Mouse (Mus musculus) heart, postnatal 25 days (tissue): ENCODE data around the gene Krt33b. TPM values are rescaled to one million over a fixed set of nuclear protein-coding genes. Genes with fewer than 3 reads are reported as not detected.

Experiments used
- DNase-seq: peaks from one replicate; pipeline ENCODE4 v3.0.0; 2022; ENCODE audit warnings: low spot score
- intact Hi-C: fragments of 180-260 bp; cut with DNase I; formaldehyde crosslinking; loops from one replicate; pipeline ENCODE4 v1.15.1; 2025
- total RNA-seq, 2 experiments: library from RNA; stranded (reverse); gene quantifications; 2 replicates each; pipeline ENCODE4 v1.2.3; 2021

Gene Krt33b
- total RNA-seq, 2 experiments from 2014 or later: not detected

- DNase-seq: no peak
- intact Hi-C loops: no loop called here
Observed at GRCm38 (mm10) chr11:99999091-99999490, 30.6 kb downstream of the Krt33b start.

DNA sequence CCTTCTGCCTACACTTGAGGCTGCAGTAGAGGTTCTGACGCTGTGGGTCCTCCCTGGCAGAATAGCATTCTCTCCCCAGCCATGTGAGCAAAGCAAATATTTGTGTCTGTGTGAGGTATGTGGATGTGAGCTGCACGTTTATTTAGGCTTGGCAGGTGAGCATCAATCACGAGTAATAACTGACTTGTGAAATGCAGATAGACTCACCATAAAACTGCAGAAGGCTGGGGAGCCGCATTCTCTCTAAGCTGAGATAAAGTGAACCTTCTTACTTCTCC lies 35.3 kb downstream of the Krt33b start:
- DNase-seq: no peak
- intact Hi-C loops: no loop called here

DNA sequence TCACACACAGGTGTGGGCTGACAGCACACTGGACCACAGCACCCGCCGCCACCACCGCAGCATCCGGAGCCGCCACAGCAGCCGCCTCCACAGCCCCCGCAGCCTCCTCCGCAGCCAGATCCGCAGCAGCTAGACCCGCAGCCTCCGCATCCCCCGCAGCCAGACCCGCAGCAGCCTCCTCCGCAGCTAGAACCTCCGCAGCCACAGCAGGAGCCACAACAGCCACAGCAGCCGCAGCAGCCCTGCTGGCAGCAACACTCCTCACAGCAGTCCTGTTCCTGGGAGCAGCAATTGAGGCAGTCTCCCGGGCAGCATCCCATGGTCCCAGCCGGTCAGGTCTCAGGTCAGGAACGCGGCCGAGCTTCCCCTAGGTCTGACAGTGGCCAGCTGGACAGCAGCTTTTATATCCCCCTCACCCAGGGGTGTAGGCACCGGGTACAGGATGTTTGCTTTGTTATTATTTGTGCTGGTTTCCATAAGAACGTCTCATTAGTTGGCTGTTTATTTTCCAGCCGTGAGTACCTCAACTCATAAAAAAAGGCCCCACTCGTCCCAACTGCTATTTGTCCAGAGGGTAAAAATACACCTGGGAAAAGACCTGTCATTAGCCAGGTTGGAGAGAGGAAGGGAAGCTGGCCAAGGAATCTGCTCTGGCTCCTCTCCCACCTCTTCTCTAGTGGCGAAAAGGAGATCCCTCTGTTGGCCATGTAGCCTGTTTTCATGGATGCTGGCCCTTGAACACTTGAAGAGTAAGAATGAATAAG lies 35.9 kb downstream of the Krt33b start, which contains the start of gene Krtap17-1:
Krtap17-1 (minus strand) TSS at position 375 of the 764 bp plus-strand sequence.
- DNase-seq: no peak
- intact Hi-C loops: no loop called here

DNA sequence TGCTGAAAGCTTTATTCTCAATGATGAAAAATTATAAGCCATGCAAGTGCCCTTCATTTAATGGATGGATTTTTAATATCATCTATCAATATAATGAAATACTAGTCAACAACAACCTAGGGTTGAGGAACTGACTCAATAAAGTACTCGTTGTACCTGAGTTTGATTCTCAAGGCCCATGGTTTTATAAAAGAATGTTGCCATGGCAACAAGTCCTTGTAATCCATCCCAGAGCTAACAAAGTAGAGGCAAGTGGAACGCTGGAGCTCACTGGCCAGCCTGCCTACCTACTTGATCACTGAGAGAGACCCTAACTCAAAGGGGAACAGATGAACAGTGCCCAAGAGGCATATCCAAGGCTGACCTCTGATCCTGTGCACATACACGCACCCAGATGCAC lies 39.1 kb downstream of the Krt33b start:
- intact Hi-C loops: no loop called here
- no peak for DNase-seq

- DNase-seq: no peak
- intact Hi-C loops: no loop called here
Observed at GRCm38 (mm10) chr11:99989881-99990405, 39.7 kb downstream of the Krt33b start.

- intact Hi-C loops: no loop called here
- no peak for DNase-seq
Observed at GRCm38 (mm10) chr11:99988530-99988929, 41.1 kb downstream of the Krt33b start.

DNA sequence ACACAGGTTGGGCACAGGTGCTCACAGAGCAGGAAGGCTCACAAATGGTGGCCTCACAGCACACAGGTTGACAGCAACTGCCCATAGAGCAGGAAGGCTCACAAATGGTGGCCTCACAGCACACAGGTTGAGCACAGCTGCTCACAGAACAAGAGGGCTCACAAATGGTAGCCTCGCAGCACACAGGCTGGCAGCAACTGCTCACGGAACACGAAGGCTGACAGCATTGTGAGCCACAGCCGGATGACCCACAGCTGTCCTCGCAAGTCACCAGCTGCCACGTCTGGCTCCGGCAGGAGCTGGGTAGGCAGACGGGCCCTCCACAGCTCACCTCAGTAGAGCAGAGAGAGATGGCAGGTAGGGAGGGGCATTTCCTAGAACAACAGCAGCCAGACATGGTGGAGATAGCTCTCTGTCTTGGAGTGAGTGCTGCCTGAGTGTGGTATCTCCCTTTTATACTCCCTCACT lies 43.5 kb downstream of the Krt33b start, which contains the start of gene Krtap16-1:
Krtap16-1 (minus strand) TSS at position 418 of the 468 bp plus-strand sequence.
- intact Hi-C loops: no loop called here
- no peak for DNase-seq

DNA sequence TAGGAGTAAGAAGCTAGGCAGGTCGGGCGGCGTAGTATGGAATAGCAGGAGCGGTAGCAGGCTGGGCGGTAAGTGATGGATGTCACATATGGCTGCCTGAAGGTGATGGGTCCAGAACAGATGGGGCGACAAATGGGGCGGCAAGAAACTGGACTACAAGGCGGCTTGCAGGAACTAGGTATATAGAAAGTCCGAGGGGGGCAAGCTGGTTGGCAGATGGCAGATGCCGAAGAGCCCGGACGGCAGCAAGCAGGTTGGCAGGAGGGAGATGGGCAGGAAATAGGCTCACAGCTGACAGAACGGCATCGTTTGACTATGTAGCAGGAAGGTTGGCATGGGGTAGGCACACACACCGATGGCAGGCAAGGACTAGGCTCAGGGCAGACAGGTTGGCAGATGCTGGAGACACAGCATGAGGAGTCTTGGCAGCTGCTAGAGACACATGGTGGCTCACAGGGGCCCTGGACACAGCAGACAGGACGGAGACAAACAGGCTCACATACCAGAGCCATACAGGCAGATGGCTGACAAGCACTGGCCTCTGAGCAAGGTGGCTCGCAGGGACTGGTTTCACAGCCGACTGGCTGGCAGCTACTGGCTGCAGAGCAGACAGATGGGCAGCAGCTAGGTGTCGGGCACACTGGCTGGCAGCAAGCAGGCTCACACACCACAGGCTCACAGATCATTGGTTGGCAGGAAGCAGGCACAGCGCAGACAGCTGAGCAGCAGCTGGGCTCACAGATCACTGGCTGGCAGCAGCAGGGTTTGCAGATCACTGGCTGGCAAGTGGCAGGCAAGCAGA lies 44.2 kb downstream of the Krt33b start:
- intact Hi-C loops: no loop called here
- DNase-seq: no peak

DNA sequence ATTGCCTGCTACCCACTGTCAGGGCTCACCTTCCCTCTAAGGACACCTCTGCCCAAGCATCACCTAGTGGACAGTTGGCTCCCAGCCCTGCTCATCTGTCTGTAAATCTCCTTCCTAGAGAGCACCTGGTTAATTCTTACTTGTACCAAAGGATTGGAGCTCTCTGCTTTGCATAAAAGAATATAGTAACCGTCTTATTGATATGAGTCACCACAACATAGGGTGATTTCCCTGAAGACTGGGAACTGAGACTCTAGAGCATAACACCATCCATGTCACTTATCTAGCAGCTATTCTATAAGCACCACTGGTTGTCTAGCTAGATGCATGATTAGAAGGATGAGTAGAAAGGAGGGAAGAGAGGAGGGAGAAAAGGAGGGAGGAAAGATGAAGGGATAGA lies 46.2 kb downstream of the Krt33b start:
- intact Hi-C loops: no loop called here
- no peak for DNase-seq

DNA sequence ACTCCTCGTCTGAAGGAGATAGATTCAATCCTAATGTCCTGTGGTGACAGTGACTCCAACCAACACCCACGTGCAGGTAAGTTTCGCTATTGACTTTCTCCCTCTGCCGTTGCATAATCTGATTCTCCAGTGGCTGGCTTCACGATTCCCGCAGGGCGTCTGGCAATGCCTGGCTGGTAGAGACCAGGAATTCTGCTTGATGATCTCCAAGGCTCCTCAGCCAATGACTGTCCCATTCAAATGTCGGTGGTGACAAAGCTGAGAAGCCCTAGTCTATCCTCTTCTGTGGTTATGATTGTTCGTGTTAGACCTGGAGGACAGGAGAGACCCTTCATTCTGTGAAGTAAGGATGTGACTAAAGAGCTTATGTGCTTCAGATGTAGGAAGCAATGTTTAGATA lies 46.9 kb downstream of the Krt33b start:
- intact Hi-C loops: no loop called here
- DNase-seq: no peak

- no peak for DNase-seq
- intact Hi-C loops: no loop called here
Observed at GRCm38 (mm10) chr11:99978953-99979352, 50.7 kb downstream of the Krt33b start, which contains the start of gene Krtap29-1. Gene Krtap29-1 (minus strand): TSS chr11:99979053.

Other genes starting within 250 kb of the Krt33b start
- not detected for gene Krtap4-8, start 249.2 kb downstream of the Krt33b start, total RNA-seq
- gene Krtap4-9, start 244.7 kb downstream of the Krt33b start, total RNA-seq: not detected
- gene Gm11596, start 236.4 kb downstream of the Krt33b start, total RNA-seq: not detected
- gene Gm11569, start 230.9 kb downstream of the Krt33b start, total RNA-seq: not detected
- gene Gm11554, start 225.4 kb downstream of the Krt33b start, total RNA-seq: not detected
- not detected for gene Krtap4-13, start 220.0 kb downstream of the Krt33b start, total RNA-seq
- gene Gm11564, start 214.2 kb downstream of the Krt33b start, total RNA-seq: not detected
- not detected for gene 2300003K06Rik, start 191.8 kb downstream of the Krt33b start, total RNA-seq
- gene Krtap4-16, start 178.3 kb downstream of the Krt33b start, total RNA-seq: not detected
- not detected for gene Gm11568, start 172.0 kb downstream of the Krt33b start, total RNA-seq
- not detected for gene Gm11559, start 165.4 kb downstream of the Krt33b start, total RNA-seq
- not detected for gene Krtap9-1, start 156.5 kb downstream of the Krt33b start, total RNA-seq
- gene Gm11567, start 150.7 kb downstream of the Krt33b start, total RNA-seq: not detected
- gene Krtap31-1, start 121.9 kb downstream of the Krt33b start, total RNA-seq: not detected
- gene Gm11565, start 115.1 kb downstream of the Krt33b start, total RNA-seq: not detected
- not detected for gene Krtap31-2, start 93.6 kb downstream of the Krt33b start, total RNA-seq
- gene Krtap9-5, start 81.4 kb downstream of the Krt33b start, total RNA-seq: not detected
- gene Krtap29-1, start 50.8 kb downstream of the Krt33b start, total RNA-seq: not detected
- not detected for gene Krtap16-1, start 43.3 kb downstream of the Krt33b start, total RNA-seq
- not detected for gene Krtap17-1, start 35.9 kb downstream of the Krt33b start, total RNA-seq
- not detected for gene Krt33a, start 13.7 kb downstream of the Krt33b start, total RNA-seq
- gene Krt34, start 11.7 kb upstream of the Krt33b start, total RNA-seq: not detected
- not detected for gene Krt31, start 20.7 kb upstream of the Krt33b start, total RNA-seq
- not detected for gene Krt32, start 58.4 kb upstream of the Krt33b start, total RNA-seq
- gene Krt35, start 66.4 kb upstream of the Krt33b start, total RNA-seq: not detected
- gene Krt36, start 75.8 kb upstream of the Krt33b start, total RNA-seq: not detected
- gene Krt13, start 91.7 kb upstream of the Krt33b start, total RNA-seq: not detected
- not detected for gene Krt15, start 106.1 kb upstream of the Krt33b start, total RNA-seq
- 10 to 100 TPM in 1 of 2 experiments, 1 to 10 TPM in 1; 9.8 to 16.4 TPM for gene Krt19, start 118.8 kb upstream of the Krt33b start, total RNA-seq
- gene Krt9, start 163.4 kb upstream of the Krt33b start, total RNA-seq: not detected
- gene Krt14, start 177.7 kb upstream of the Krt33b start, total RNA-seq: under 1 TPM; 0.73 to 0.78 TPM
- gene Krt16, start 219.0 kb upstream of the Krt33b start, total RNA-seq: not detected
- gene Krt17, start 231.2 kb upstream of the Krt33b start, total RNA-seq: not detected
- not detected for gene Krt42, start 240.0 kb upstream of the Krt33b start, total RNA-seq